Mouse (Mus musculus) G1E (cell line): ENCODE measurements around the gene Sipa1l3.

Experiments
- CTCF ChIP-seq: IDR thresholded peaks from 2 replicates; pipeline ENCODE4 v1.5.1; 2012; ENCODE audit warnings: low read depth, low read length, inconsistent platforms, mixed read lengths
- GATA2 ChIP-seq: IDR thresholded peaks from 2 replicates; pipeline ENCODE4 v1.6.1; 2012; ENCODE audit warnings: low read depth, low read length, inconsistent platforms, borderline replicate concordance

- no peak for TF ChIP-seq CTCF
- TF ChIP-seq GATA2: no peak
Measured at GRCm38 (mm10) chr7:29391761-29392512, 126.5 kb downstream of the Sipa1l3 start.
